Mouse (Mus musculus): ENCODE results near the gene Mctp2. TPM values are rescaled to one million over a fixed set of nuclear protein-coding genes. Genes with fewer than 3 reads are reported as not detected.

The Mctp2 gene
- polyA plus RNA-seq, 1 experiment from 2014 or later = 1.4 TPM

- 2% methylated on average over 14 of the region's 14 CpGs for WGBS
- no peak for DNase-seq (ENCODE audit: low spot score)
Measured at GRCm38 (mm10) chr7:72305971-72306370, 437 bp downstream of the Mctp2 start.

DNA sequence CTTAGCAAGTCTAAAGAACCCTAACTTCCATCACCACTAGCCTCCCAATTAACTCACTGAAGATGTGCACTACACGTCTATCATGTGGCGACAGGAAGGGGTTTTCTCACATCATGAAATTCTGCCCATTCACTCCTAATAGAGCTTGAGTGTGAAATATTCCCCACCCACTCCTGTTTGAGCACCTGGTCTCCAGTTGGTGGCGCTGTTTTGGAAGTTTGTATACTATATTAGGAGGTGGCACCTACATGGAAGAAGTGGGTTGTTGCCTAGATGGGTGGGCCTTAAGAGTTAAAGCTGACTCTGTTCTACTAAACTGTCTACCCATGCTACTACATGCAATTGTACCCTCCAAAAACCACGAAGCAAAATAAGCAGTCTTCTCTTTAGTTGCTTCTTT lies 4.7 kb downstream of the Mctp2 start:
- no peaks in the 10 kb centered on the region for H3K36me3 ChIP-seq (ENCODE audit: control insufficient read depth, insufficient read depth, low read length)
- H3K4me3 ChIP-seq (ENCODE audit: low read depth, low read length) = no peak overlapping the region
- H3K9ac ChIP-seq (ENCODE audit: low read length) = no peak overlapping the region
- DNase-seq (ENCODE audit: low spot score) = no peak
- TF ChIP-seq CTCF (IDR thresholded peaks at IDR 0.05; ENCODE audit: low read depth) = peak; percentile 30
- no peak for TF ChIP-seq EP300 (optimal IDR thresholded peaks at IDR 0.05)
- 75% methylated on average over 4 of the region's 4 CpGs for WGBS
- no peaks in the 10 kb centered on the region for H3K9me3 ChIP-seq (ENCODE audit: control insufficient read depth, low read length)
- 0 out of 2 replicates have a peak, but pooled peaks cover 3% of the 10 kb centered on the region for H3K4me1 ChIP-seq (replicated peaks; ENCODE audit: control insufficient read depth, insufficient read depth)
- no peak for ATAC-seq (ENCODE audit: low FRiP score, low TSS enrichment)
- no peak overlapping the region for H3K27ac ChIP-seq (replicated peaks)
- H3K4me2 ChIP-seq (replicated peaks; ENCODE audit: low read depth) = no peak overlapping the region
- no peaks in the 10 kb centered on the region for H3K27me3 ChIP-seq (ENCODE audit: control insufficient read depth, insufficient read depth, low read length)

More at GRCm38 (mm10) chr7:72305971-72306370, 437 bp downstream of the Mctp2 start:
- H3K4me2 ChIP-seq (replicated peaks; ENCODE audit: low read depth) = peak overlapping the region; percentile 97
- TF ChIP-seq EP300 (optimal IDR thresholded peaks at IDR 0.05) (no peak), CTCF (IDR thresholded peaks at IDR 0.05; ENCODE audit: low read depth) (no peak)
- peak overlapping the region; percentile 66 for H3K9ac ChIP-seq (ENCODE audit: low read length)
- no peaks in the 10 kb centered on the region for H3K36me3 ChIP-seq (ENCODE audit: control insufficient read depth, insufficient read depth, low read length)
- 0 out of 2 replicates have a peak overlapping the region, but pooled peaks have one; percentile 25 for H3K27ac ChIP-seq (replicated peaks)
- peak overlapping the region; percentile 65 for H3K4me3 ChIP-seq (ENCODE audit: low read depth, low read length)
- no peak for ATAC-seq (ENCODE audit: low FRiP score, low TSS enrichment)
- H3K4me1 ChIP-seq (replicated peaks; ENCODE audit: control insufficient read depth, insufficient read depth) = 0 out of 2 replicates have a peak, but pooled peaks cover 3% of the 10 kb centered on the region
- no peaks in the 10 kb centered on the region for H3K9me3 ChIP-seq (ENCODE audit: control insufficient read depth, low read length)
- H3K27me3 ChIP-seq (ENCODE audit: control insufficient read depth, insufficient read depth, low read length) = no peaks in the 10 kb centered on the region

DNA sequence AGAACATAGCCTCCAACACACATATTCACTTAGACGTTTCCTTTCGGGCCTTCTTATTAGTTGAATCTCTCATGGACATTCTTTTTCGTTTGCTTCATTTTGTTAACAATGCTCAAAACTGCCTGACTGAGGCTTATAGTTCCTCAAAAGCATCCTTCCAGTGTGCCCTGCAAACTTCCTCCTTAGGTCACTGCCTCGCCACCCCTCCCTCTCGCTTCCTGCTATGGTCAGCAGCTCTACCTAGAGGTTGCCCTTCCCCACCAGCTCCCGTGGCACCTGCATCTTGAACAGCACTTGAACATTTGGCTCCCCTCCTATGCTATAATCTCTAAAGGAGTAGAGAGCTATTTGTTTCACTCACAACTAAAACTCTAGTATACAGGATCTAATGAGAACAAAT lies 6.7 kb downstream of the Mctp2 start:
- ATAC-seq (ENCODE audit: low FRiP score, low TSS enrichment) (no peak), DNase-seq (ENCODE audit: low spot score) (no peak)
- H3K27me3 ChIP-seq (ENCODE audit: control insufficient read depth, insufficient read depth, low read length) = no peaks in the 10 kb centered on the region
- no peaks in the 10 kb centered on the region for H3K4me1 ChIP-seq (replicated peaks; ENCODE audit: control insufficient read depth, insufficient read depth)
- H3K4me3 ChIP-seq (ENCODE audit: low read depth, low read length) = no peak overlapping the region
- no peak overlapping the region for H3K9ac ChIP-seq (ENCODE audit: low read length)
- no peak overlapping the region for H3K27ac ChIP-seq (replicated peaks)
- H3K4me2 ChIP-seq (replicated peaks; ENCODE audit: low read depth) = no peak overlapping the region
- 77% methylated on average over 6 of the region's 6 CpGs for WGBS
- H3K36me3 ChIP-seq (ENCODE audit: control insufficient read depth, insufficient read depth, low read length) = no peaks in the 10 kb centered on the region
- H3K9me3 ChIP-seq (ENCODE audit: control insufficient read depth, low read length) = no peaks in the 10 kb centered on the region
- no peak for TF ChIP-seq CTCF (IDR thresholded peaks at IDR 0.05; ENCODE audit: low read depth)
- TF ChIP-seq EP300 (optimal IDR thresholded peaks at IDR 0.05) = no peak

DNA sequence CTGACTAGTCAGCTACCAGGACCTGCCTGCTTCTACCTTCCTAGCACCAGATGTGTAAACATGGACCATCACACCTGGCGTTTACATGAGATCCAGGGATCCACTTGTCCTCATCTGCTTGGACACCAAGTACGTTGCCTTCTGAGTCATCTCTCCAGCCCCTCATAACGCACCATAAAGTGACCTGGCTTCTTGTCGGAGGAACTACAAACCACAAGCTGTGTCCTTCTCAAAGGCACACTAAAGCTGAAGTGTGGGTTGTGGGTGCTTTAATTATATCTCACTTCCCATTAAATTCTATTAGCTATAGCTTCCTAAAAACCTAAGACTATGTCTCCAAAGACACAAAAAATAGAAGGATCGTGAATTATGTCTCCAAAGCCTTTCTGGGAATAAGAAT lies 9.4 kb downstream of the Mctp2 start:
- 79% methylated on average over 5 of the region's 5 CpGs for WGBS
- no peaks in the 10 kb centered on the region for H3K27me3 ChIP-seq (ENCODE audit: control insufficient read depth, insufficient read depth, low read length)
- no peak overlapping the region for H3K9ac ChIP-seq (ENCODE audit: low read length)
- H3K36me3 ChIP-seq (ENCODE audit: control insufficient read depth, insufficient read depth, low read length) = no peaks in the 10 kb centered on the region
- DNase-seq (ENCODE audit: low spot score) (no peak), ATAC-seq (ENCODE audit: low FRiP score, low TSS enrichment) (no peak)
- H3K27ac ChIP-seq (replicated peaks) = no peak overlapping the region
- no peaks in the 10 kb centered on the region for H3K4me1 ChIP-seq (replicated peaks; ENCODE audit: control insufficient read depth, insufficient read depth)
- H3K9me3 ChIP-seq (ENCODE audit: control insufficient read depth, low read length) = no peaks in the 10 kb centered on the region
- TF ChIP-seq CTCF (IDR thresholded peaks at IDR 0.05; ENCODE audit: low read depth) (no peak), EP300 (optimal IDR thresholded peaks at IDR 0.05) (no peak)
- no peak overlapping the region for H3K4me2 ChIP-seq (replicated peaks; ENCODE audit: low read depth)
- H3K4me3 ChIP-seq (ENCODE audit: low read depth, low read length) = no peak overlapping the region

GRCm38 (mm10) chr7:72296171-72296570 lies 10.2 kb downstream of the Mctp2 start:
- Histone ChIP-seq H3K4me3 (ENCODE audit: low read depth, low read length) (no peak overlapping the region), H3K4me2 (replicated peaks; ENCODE audit: low read depth) (no peak overlapping the region), H3K9me3 (ENCODE audit: control insufficient read depth, low read length) (no peaks in the 10 kb centered on the region), H3K4me1 (replicated peaks; ENCODE audit: control insufficient read depth, insufficient read depth) (no peaks in the 10 kb centered on the region), H3K36me3 (ENCODE audit: control insufficient read depth, insufficient read depth, low read length) (no peaks in the 10 kb centered on the region), H3K27me3 (ENCODE audit: control insufficient read depth, insufficient read depth, low read length) (no peaks in the 10 kb centered on the region), H3K9ac (ENCODE audit: low read length) (no peak overlapping the region), H3K27ac (replicated peaks) (no peak overlapping the region)
- TF ChIP-seq CTCF (IDR thresholded peaks at IDR 0.05; ENCODE audit: low read depth) (no peak), EP300 (optimal IDR thresholded peaks at IDR 0.05) (no peak)
- ATAC-seq (ENCODE audit: low FRiP score, low TSS enrichment) = no peak
- WGBS = 47% methylated on average over 2 of the region's 2 CpGs
- DNase-seq (ENCODE audit: low spot score) = no peak

DNA sequence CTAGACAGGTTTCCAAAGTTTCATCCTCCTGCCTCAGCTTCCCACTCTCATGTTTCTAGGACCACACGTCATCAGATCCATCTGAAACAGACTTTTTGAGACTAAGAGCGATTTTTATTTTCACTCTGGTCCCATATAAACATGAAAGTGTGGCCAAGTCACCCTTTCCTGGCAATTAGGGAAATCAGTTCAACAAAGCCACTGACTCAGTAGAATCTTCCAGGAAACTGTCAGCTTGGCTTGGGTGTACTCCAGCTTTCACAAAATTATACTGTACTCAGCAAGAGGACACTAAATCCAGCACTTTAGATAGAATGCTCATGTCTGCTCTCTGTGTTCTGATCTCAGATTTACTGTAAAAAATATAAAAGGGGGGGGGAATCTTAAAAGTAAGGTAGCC lies 11.5 kb downstream of the Mctp2 start:
- no peak overlapping the region for H3K27ac ChIP-seq (replicated peaks)
- H3K9ac ChIP-seq (ENCODE audit: low read length) = no peak overlapping the region
- ATAC-seq (ENCODE audit: low FRiP score, low TSS enrichment) = no peak
- TF ChIP-seq CTCF (IDR thresholded peaks at IDR 0.05; ENCODE audit: low read depth) = no peak
- TF ChIP-seq EP300 (optimal IDR thresholded peaks at IDR 0.05) = no peak
- H3K36me3 ChIP-seq (ENCODE audit: control insufficient read depth, insufficient read depth, low read length) = no peaks in the 10 kb centered on the region
- 51% methylated on average over 2 of the region's 2 CpGs for WGBS
- H3K9me3 ChIP-seq (ENCODE audit: control insufficient read depth, low read length) = no peaks in the 10 kb centered on the region
- no peak for DNase-seq (ENCODE audit: low spot score)
- H3K4me3 ChIP-seq (ENCODE audit: low read depth, low read length) = no peak overlapping the region
- H3K4me1 ChIP-seq (replicated peaks; ENCODE audit: control insufficient read depth, insufficient read depth) = no peaks in the 10 kb centered on the region
- H3K4me2 ChIP-seq (replicated peaks; ENCODE audit: low read depth) = no peak overlapping the region
- no peaks in the 10 kb centered on the region for H3K27me3 ChIP-seq (ENCODE audit: control insufficient read depth, insufficient read depth, low read length)
